Mouse (Mus musculus): ENCODE results near the gene Sall1. TPM values are rescaled to one million over a fixed set of nuclear protein-coding genes. Genes with fewer than 3 reads are reported as not detected.

Gene Sall1
- polyA plus RNA-seq, 2 experiments, result 8.4 to 13.6 TPM

GRCm38 (mm10) chr8:89046639-89047348 lies 2.8 kb upstream of the Sall1 start:
- Histone ChIP-seq H3K27me3 (ENCODE audit: control insufficient read depth, insufficient read depth, low read length) (peaks cover 8% of the 10 kb centered on the region; the same call in 1 of the 2 replicates), H3K27ac (replicated peaks; ENCODE audit: low read depth, low read length) (peak overlapping the region; percentile 58), H3K4me2 (replicated peaks; ENCODE audit: low read depth, low read length, severe bottlenecking) (peak overlapping the region; percentile 79), H3K9me3 (ENCODE audit: control insufficient read depth, low read length) (no peaks in the 10 kb centered on the region), H3K4me3 (replicated peaks; ENCODE audit: low read length) (peak overlapping the region; percentile 20), H3K36me3 (ENCODE audit: control insufficient read depth, insufficient read depth, low read length) (no peaks in the 10 kb centered on the region), H3K9ac (ENCODE audit: low read depth, low read length, severe bottlenecking) (peak overlapping the region; percentile 25; the same call in 1 of the 2 replicates), H3K4me1 (ENCODE audit: control insufficient read depth, insufficient read depth, low read length) (peaks cover 5% of the 10 kb centered on the region)
- DNase-seq (ENCODE audit: low spot score) (no peak), ATAC-seq (ENCODE audit: low FRiP score, low read depth) (no peak)
- WGBS, result 2% methylated on average over 26 of the region's 26 CpGs
- TF ChIP-seq POLR2A (IDR thresholded peaks at IDR 0.05; ENCODE audit: borderline replicate concordance, extremely low read depth, insufficient read depth, insufficient read length), result no peak

- ATAC-seq (ENCODE audit: low FRiP score, low read depth), result no peak
- Histone ChIP-seq H3K36me3 (ENCODE audit: control insufficient read depth, insufficient read depth, low read length) (no peaks in the 10 kb centered on the region), H3K9me3 (ENCODE audit: control insufficient read depth, low read length) (no peaks in the 10 kb centered on the region), H3K27me3 (ENCODE audit: control insufficient read depth, insufficient read depth, low read length) (peaks cover 8% of the 10 kb centered on the region; the same call in 1 of the 2 replicates), H3K27ac (replicated peaks; ENCODE audit: low read depth, low read length) (peak overlapping the region; percentile 98), H3K4me2 (replicated peaks; ENCODE audit: low read depth, low read length, severe bottlenecking) (peak overlapping the region; percentile 79), H3K9ac (ENCODE audit: low read depth, low read length, severe bottlenecking) (peak overlapping the region; percentile 97), H3K4me3 (replicated peaks; ENCODE audit: low read length) (peak overlapping the region; percentile 68), H3K4me1 (ENCODE audit: control insufficient read depth, insufficient read depth, low read length) (peaks cover 5% of the 10 kb centered on the region)
- TF ChIP-seq POLR2A (IDR thresholded peaks at IDR 0.05; ENCODE audit: borderline replicate concordance, extremely low read depth, insufficient read depth, insufficient read length), result no peak
- WGBS, result 3% methylated on average over 14 of the region's 15 CpGs
- DNase-seq (ENCODE audit: low spot score), result no peak
These were observed 2.3 kb upstream of the Sall1 start for GRCm38 (mm10) chr8:89046226-89046625.

DNA sequence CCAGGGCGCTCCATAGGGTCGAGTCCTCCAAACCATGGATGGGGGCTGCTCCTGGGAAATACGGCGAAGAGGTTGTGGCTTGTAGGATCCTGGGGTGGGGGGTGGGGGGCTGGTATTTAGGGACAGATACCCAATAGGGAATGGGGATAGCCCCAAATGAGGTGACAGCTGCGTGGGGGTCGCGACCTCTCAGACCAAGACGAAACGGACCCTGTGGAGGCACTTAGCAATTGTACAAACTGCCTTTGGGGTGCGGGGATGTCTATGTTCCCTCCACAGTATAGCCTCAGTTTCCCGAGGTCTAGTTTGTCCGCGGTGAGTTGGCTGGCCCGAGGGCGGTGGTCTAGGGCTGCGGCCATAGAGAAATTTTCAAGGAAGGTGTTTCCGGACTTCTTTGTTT lies 1.8 kb upstream of the Sall1 start:
- 5% methylated on average over 17 of the region's 17 CpGs for WGBS
- H3K4me2 ChIP-seq (replicated peaks; ENCODE audit: low read depth, low read length, severe bottlenecking), result peak overlapping the region; percentile 79
- no peaks in the 10 kb centered on the region for H3K9me3 ChIP-seq (ENCODE audit: control insufficient read depth, low read length)
- ATAC-seq (ENCODE audit: low FRiP score, low read depth) (no peak), DNase-seq (ENCODE audit: low spot score) (no peak)
- no peak for TF ChIP-seq POLR2A (IDR thresholded peaks at IDR 0.05; ENCODE audit: borderline replicate concordance, extremely low read depth, insufficient read depth, insufficient read length)
- peaks cover 8% of the 10 kb centered on the region; the same call in 1 of the 2 replicates for H3K27me3 ChIP-seq (ENCODE audit: control insufficient read depth, insufficient read depth, low read length)
- peak overlapping the region; percentile 98 for H3K27ac ChIP-seq (replicated peaks; ENCODE audit: low read depth, low read length)
- peak overlapping the region; percentile 68 for H3K4me3 ChIP-seq (replicated peaks; ENCODE audit: low read length)
- no peaks in the 10 kb centered on the region for H3K36me3 ChIP-seq (ENCODE audit: control insufficient read depth, insufficient read depth, low read length)
- H3K4me1 ChIP-seq (ENCODE audit: control insufficient read depth, insufficient read depth, low read length), result peaks cover 5% of the 10 kb centered on the region
- H3K9ac ChIP-seq (ENCODE audit: low read depth, low read length, severe bottlenecking), result peak overlapping the region; percentile 97

GRCm38 (mm10) chr8:89045218-89045601 lies 1.2 kb upstream of the Sall1 start:
- H3K27ac ChIP-seq (replicated peaks; ENCODE audit: low read depth, low read length), result peak overlapping the region; percentile 98
- ATAC-seq (ENCODE audit: low FRiP score, low read depth), result no peak
- peak overlapping the region; percentile 68 for H3K4me3 ChIP-seq (replicated peaks; ENCODE audit: low read length)
- peak overlapping the region; percentile 97 for H3K9ac ChIP-seq (ENCODE audit: low read depth, low read length, severe bottlenecking)
- H3K36me3 ChIP-seq (ENCODE audit: control insufficient read depth, insufficient read depth, low read length), result no peaks in the 10 kb centered on the region
- peaks cover 8% of the 10 kb centered on the region; the same call in 1 of the 2 replicates for H3K27me3 ChIP-seq (ENCODE audit: control insufficient read depth, insufficient read depth, low read length)
- no peaks in the 10 kb centered on the region for H3K9me3 ChIP-seq (ENCODE audit: control insufficient read depth, low read length)
- DNase-seq (ENCODE audit: low spot score), result no peak
- WGBS, result under 1% methylated on average over 30 of the region's 30 CpGs
- peak overlapping the region; percentile 79 for H3K4me2 ChIP-seq (replicated peaks; ENCODE audit: low read depth, low read length, severe bottlenecking)
- peaks cover 5% of the 10 kb centered on the region for H3K4me1 ChIP-seq (ENCODE audit: control insufficient read depth, insufficient read depth, low read length)
- TF ChIP-seq POLR2A (IDR thresholded peaks at IDR 0.05; ENCODE audit: borderline replicate concordance, extremely low read depth, insufficient read depth, insufficient read length), result no peak

DNA sequence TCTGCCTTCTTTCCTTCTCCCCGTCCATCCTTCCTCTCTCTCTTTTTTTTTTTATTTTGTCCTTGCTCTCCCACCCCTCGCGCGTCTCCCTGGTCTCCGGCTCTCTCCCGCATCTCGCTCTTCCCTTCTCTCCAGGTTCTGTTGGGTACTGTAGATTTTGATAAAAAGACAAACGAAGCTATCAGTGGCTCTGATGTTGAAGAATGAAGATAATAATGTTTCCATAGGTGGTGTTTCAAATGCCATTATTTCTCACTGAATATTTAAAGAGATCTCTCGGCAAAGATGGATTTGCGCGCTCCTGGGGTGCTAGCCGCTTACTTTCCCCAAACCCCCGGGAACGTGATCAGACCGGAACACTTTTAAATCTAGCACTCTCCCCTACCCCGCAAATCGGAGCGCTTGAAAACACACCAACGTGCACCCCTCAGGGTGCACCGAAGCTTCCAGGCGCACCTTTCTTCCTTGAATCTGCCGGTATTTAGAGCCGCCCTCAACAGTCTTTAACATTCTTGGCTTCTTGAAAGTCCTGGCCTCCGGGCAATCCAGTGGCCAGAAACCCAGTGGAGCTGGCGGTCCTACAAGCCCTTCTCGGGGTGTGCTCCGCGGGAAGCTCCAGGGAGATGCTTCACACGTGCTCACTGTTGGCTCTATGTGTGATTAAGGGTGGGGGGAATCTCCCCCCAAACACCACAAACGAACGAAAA lies 702 bp upstream of the Sall1 start:
- no peaks in the 10 kb centered on the region for H3K9me3 ChIP-seq (ENCODE audit: control insufficient read depth, low read length)
- DNase-seq (ENCODE audit: low spot score) (no peak), ATAC-seq (ENCODE audit: low FRiP score, low read depth) (no peak)
- no peaks in the 10 kb centered on the region for H3K36me3 ChIP-seq (ENCODE audit: control insufficient read depth, insufficient read depth, low read length)
- TF ChIP-seq POLR2A (IDR thresholded peaks at IDR 0.05; ENCODE audit: borderline replicate concordance, extremely low read depth, insufficient read depth, insufficient read length), result no peak
- H3K4me2 ChIP-seq (replicated peaks; ENCODE audit: low read depth, low read length, severe bottlenecking), result peak overlapping the region; percentile 79
- H3K27me3 ChIP-seq (ENCODE audit: control insufficient read depth, insufficient read depth, low read length), result peaks cover 12% of the 10 kb centered on the region; the same call in 1 of the 2 replicates
- H3K27ac ChIP-seq (replicated peaks; ENCODE audit: low read depth, low read length), result peak overlapping the region; percentile 98
- WGBS, result under 1% methylated on average over 31 of the region's 31 CpGs
- peak overlapping the region; percentile 97 for H3K9ac ChIP-seq (ENCODE audit: low read depth, low read length, severe bottlenecking)
- H3K4me1 ChIP-seq (ENCODE audit: control insufficient read depth, insufficient read depth, low read length), result peaks cover 5% of the 10 kb centered on the region
- peak overlapping the region; percentile 68 for H3K4me3 ChIP-seq (replicated peaks; ENCODE audit: low read length)

Data from limb, embryonic 14.5 days (tissue).